Mouse (Mus musculus) megakaryocyte progenitor cell, adult 5-6 weeks (primary cell): ENCODE measurements around the gene Tmem184a. TPM values are rescaled to one million over a fixed set of nuclear protein-coding genes. Genes with fewer than 3 reads are reported as not detected.
A peak's percentile ranks its signal among the peaks of the same experiment; 100 is the strongest.

ENCODE experiments used
- ATAC-seq: replicated peaks from 2 replicates; pipeline ENCODE4 v1.8.0; 2016; ENCODE audit warnings: mild to moderate bottlenecking, moderate TSS enrichment, inconsistent platforms; ENCODE audit not compliant: poor library complexity
- total RNA-seq, 2 experiments: library from RNA; stranded (forward) in 1 of 2; stranded (reverse) in 1 of 2; fragments of 157-497, 149-512 nt in 1 of 2; fragments of 200-1000 nt in 1 of 2; gene quantifications; 2 replicates each; pipeline versions ENCODE4 v1.2.3 to v1.2.4; 2015 to 2017

The Tmem184a gene
- total RNA-seq, 2 experiments from 2014 or later: not detected

DNA sequence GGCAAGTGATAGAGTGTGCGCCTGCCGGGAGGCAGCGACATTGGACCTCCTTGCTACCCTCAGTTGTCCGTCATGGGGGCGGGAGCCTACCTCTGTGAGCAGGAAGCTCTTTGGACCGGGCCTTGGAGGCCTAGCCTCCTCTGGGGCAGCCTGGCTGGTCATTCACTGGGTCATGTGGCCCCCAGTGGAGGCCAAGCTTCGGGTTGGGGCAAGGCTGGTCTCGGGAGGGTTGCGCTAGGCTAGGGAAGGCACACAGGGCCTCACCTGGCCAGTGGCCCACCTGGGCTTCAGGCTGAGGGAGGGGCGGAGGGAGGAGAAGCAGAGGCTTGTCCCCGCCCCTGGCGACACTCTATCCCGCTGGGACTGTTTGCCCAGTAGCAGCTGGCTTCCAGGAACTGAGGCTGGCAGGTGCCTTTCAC lies 5.7 kb downstream of the Tmem184a start:
- no peak for ATAC-seq

DNA sequence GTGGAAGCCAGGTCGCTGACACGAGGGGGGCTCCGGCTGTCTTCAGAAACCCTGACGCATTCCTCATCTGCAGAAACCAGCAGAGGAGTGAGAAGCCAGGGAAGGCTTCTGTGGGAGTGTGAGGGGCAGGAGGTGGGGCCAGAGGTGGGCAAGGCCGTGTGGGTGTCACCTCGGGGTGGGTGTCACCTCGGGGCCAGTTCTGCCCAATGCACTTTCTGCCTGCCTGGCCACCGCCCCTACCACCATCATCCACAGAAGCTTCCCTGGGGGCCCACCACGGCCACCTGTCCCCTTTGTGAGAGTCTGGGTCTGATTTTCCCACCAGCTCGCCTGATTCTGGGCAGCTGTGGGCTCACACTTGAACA lies 6.6 kb downstream of the Tmem184a start:
- ATAC-seq: no peak

DNA sequence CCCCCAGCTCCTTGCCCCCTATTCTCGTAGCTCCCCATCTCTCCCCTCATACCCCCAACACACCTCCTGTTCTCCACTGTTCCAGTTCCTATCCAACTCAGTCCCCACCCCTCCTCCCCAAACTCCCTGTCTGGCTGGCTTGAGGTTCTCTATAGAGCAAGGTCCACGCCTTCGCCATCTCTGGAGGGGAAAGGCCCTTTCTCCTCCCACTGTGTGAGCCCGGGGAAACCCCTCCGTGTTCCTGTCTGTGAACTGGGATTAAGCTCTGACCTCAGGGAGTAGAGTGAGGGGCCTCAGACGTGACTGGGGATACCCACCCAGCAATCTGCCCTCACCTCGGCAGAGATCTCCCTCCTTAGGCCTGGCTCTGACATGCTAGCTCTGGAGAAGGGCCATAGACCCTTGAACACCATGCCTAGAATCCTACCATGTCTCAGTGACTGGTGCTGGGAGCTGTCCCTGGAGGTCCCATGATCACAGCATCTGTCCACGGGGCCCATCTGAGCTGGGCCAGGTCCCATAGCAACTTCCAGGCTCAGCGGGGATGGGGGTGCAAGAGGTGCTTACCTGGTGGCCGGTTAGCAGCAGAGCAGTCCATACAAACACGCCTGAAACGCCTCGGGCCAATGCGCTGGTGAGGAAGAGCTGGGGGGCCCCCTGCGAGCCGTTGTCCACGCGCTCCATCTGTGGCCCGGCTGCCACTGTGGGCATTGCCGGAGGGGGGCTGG lies 7.2 kb downstream of the Tmem184a start:
- ATAC-seq: no peak

DNA sequence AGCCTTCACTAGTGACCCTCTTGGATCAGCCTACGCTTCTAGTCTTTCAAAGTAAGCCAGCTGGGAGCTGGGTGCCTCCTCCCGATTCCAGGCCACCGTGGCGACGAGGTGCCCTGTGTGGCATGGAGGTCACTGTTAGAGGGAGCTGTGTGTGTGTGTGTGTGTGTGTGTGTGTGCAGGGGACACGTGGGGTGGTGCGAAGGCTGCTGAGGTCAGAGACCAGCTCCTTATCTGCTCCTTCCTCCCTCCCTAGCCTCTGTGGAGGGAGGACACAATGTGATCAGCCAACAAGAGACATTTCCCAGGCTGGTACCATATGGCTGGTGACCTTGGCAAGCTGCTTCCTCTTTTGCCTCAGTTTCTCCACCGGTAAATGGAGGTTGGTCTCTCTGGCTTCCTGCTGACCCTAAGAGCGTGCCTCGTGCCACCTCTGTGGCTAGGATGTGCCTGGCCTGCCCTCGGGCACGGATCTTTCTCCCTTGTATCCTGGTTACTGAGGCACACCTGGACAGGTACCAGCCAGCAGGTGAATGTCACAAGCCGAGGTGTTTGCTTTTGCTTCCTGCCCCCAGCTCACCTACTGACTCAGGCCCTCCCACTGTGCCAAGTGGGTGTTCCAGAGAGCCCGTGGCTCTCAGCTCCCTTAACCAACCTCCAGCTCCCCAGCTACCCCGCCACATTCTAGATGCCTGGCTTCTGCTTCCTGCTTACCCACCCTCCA lies 7.9 kb downstream of the Tmem184a start:
- ATAC-seq: peak; percentile 60

DNA sequence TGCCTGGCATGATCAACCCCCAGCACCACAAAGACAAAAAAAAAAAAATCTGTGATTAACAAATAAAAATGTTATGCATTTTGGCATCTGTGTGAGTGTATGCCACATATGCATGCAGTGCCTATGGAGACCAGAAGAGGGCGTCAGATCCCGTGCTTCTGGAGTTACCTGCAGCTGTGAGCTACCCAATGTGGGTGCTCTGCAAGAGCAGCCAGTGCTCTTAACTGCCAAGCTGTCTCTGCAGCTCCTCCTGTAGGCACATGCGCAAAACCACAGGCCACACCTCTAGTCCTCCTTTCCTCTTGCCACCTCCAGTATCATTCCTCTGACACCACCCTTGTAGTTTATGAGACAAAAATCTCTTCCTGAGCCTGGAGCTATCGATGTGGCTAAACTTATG lies 10.3 kb downstream of the Tmem184a start:
- peak; percentile 62 for ATAC-seq

DNA sequence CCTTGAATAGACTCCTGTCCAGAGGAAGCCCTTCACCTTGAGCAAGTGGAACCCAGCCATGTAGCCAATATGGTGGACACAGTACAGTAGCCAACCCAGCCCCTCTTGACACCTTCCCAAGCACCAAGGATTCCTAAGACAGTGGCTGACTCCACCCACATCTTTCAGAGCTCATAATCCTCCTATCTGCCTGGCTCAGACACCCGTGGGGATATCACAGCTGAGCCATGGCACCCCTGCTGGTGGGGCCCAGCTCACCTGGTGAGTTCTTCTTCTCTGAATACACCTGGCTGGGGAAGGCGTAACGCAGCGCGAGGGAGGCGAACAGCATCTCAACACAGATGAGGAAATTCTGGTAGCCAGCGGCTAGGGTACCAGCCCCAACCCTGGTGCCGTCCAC lies 13.8 kb downstream of the Tmem184a start:
- no peak for ATAC-seq

DNA sequence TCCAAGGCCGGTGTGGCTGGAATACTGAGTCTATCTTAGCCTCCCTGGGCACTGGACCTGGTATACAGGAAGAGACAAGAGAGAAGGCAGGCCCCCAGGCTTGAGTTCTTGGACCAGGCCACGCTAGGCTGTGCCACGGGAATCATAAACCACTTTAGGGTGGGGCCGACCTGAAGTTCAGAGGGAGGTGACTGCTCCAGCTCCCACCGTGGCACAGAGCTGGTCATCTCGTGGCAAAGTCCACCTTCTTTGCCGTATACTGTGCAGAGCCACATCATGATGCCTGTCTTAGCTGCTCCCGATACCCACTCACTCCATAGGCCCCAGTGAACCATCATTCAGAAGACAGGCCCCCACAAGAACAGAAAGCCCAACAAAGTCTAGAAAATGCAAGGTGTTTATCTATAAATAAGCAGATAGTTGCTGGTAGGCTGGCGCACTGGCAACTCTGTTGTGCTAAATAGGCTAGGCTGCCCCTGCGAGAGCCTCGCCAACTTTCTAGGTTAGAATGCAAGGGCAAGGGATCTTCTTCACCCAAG lies 15.1 kb downstream of the Tmem184a start:
- peak; percentile 38 for ATAC-seq

DNA sequence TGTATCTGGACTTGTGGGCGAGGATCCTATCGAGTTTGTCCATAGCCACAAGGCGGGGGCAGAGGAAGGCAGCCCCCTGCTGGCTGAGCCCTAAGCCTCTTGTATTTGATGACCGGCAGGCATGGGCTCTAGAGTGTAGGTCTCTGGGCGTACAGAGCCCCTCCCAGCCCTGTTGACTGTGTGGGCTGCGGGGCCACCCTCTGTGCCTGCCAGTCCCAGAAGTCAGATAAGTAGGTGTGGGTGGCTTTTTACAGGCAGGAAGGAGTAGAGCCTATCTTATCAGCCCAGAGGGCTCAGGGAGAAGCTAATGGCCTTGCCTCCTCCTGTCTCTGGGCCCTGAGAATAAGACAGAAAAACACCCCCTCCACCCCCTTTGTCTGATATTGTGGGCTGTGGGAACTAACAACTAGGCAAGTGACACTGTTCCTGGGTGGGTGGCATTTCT lies 15.6 kb downstream of the Tmem184a start:
- peak; percentile 75 for ATAC-seq

DNA sequence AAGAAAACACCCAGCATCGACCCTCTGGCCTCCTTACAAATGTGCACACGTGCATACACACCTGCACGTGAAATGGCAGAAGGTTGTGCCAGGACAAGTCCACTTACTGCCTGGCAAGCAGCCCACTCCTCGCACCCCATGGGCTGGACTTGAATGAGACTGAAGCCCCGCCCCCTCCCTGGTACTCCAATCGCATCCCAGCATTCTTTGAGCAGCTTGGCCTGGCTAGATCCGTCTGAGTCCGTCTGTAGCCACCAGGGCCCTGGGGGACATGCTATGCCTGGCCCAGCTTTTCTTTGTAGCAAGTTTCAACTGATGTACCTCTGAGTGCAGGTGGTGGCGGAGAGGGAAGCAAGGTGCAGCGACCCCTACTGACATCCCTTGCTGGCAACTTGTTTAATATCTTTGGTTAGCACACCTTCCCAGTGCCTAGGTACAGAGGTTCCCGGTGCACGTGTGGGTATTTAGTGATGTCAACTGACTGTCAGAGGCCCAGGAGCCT lies 16.1 kb downstream of the Tmem184a start:
- peak; percentile 36 for ATAC-seq

DNA sequence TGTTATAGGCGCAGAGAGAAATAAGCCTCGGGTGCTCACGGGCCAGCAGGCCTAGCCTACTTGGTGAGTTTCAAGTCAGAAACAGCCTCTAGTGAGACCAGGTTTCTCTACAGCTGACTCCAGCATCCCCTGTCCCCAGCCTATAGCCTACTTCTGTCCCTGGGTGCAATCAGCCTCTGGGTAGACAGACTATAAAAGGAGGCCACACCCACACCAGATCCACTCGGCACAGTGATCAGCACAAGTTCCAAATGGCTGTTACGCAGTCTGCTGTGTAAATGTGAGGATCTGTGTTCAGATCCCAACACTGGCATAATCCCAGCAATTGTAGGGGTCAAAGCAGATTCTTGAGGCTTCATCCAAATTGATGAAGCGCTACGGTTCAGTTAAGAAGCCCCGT lies 16.6 kb downstream of the Tmem184a start:
- no peak for ATAC-seq

DNA sequence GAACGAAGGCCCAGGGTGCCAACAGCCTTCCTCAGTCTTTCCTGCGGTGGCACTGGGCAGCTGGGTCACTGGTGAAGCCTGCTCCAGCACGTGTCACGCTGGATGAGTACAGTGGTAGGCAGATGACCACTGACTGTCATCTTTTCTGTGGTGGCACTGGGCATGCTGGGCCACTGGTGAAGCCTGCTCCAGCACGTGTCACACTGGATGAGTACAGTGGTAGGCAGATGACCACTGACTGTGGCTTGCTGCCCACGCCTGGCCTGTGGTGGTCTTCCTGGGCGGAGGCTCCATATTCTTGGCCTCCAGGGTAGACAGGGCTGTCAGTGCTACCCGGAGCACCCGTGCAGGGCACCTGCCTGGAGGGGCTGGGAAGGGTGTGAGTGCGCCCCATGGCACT lies 17.8 kb downstream of the Tmem184a start:
- ATAC-seq: no peak

DNA sequence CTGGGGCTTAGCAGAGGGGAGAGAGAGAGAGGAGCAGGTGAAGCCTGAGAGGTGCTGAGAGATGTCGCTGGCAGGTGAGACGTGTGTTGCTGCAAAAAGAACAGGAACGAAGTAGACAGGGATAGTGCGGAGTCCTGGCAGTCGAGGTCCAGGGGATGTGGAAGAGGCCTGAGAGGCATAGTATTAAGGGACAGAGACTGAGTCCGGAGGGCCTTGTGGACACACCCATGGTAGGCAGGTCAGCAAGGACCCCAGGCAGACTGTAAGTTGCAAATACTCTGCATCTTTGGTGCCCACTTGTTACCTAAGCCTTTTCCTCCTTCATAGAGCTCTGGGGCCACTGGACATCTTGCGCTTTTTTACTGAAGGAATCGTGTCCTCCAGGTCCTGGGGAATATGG lies 18.5 kb downstream of the Tmem184a start:
- no peak for ATAC-seq

DNA sequence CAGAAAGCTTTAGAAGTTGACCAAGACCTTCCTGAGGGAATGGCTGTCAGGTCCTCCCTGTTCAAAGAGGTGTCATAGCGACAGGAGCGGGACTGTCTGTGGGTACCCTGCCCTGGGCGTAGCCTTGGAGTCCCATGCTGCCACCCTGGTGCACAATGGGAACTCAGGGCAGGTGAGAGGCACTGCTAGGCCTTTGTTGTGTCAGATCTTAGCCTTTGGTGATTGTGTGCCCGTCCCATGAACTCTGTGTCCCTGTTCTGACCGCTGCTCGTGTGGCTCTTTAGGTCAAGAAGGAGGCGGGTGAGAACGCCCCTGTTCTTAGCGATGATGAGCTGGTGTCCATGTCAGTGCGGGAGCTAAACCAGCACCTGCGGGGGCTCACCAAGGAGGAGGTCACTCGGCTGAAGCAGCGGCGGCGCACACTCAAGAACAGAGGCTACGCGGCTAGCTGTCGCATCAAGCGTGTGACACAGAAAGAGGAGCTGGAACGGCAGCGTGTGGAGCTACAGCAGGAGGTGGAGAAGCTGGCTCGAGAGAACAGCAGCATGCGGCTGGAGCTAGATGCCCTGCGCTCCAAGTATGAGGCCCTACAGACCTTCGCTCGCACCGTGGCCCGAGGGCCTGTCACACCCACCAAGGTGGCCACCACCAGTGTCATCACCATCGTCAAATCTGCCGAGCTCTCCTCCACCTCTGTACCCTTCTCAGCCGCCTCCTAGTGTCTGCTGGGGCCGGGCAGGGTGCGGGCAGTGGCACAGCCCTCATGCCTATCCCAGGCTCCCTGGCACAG lies 19.7 kb downstream of the Tmem184a start:
- ATAC-seq: no peak

DNA sequence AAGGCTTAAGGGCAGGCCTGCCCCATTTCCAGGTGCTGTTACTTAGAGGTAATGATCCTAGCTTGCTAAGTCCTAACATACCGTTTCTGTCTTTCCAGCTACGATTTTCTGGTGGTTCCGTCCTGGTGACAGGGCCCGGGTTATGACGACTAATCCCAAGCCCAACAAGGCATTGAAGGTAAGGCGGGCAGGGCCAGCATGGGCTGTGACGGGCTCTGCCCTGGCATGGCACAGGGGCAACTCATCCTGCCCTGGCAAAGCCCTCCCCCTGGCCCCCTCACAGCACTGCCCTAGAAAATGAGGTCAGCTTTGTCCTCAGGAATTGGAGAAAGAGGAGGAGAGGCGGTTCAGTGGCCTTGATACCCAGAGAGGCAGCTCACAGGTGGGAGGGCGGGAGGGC lies 20.7 kb downstream of the Tmem184a start:
- ATAC-seq: no peak

DNA sequence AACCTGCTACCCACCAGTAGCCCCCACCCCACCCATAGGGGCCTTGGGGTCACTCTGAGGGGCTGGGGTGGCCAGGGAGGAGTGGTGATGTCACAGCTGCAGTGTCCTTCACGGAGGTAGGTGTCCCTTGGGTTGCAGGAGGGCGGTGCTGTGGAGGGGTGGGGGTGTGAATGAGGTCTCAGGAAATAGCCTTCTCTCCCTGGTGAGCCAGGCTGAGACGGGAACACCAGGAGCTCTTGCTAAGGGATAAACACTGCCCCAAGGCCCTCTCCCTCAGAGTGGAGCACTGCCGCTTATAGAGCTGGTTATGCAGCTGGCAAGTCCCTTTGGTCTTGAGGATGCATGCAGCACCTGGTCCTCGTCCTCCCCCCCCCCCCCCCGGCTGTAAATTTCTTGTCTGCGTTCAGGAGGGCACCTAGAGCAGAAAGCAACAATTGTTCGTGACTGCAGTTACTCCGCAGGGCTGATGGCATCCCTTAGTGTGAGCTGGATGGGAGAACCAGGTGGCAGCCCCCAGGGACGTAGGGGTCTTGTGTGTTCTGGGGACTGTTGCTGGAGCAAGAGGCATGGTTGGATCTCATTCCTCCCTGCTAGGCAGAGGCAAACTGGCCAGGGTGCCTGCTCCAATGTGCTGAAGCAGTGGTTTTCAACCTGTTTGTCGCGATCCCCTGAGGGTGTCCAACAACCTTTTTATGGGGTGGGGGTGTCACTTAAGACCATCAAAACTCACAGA lies 21.4 kb downstream of the Tmem184a start:
- no peak for ATAC-seq

DNA sequence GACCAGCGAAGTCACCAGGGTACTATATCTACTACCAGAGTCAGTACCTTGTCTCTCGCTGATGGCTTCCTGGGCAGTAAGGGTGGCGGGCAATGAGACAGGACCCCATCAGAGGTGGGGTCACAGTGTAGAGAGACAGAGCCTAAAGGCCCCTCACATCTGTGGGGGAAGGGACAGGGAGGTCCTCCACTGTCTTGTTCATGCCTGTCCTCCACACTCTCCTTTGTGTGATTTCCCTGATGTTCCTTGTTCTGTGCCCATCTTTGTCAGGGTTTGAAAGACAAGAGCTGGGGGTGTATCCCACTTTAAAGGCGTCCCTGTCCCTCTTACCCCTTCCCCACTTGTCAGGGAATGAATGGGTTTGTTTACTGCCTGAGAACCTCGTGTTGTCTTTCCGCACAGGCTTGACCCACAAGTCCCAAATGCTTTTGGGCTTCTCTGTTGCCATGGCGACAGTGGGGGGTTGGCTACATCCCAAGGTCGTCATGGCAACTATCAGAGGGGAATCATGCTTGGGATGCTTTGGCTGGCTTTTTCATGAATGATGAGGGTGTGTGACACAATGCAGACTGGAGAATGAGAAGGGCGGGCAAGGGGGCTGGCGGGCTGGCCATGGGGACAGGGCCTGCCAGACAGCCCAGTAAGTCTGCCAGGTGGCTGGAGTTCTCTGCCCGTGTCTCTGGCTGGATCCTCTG lies 22.1 kb downstream of the Tmem184a start:
- ATAC-seq: no peak

DNA sequence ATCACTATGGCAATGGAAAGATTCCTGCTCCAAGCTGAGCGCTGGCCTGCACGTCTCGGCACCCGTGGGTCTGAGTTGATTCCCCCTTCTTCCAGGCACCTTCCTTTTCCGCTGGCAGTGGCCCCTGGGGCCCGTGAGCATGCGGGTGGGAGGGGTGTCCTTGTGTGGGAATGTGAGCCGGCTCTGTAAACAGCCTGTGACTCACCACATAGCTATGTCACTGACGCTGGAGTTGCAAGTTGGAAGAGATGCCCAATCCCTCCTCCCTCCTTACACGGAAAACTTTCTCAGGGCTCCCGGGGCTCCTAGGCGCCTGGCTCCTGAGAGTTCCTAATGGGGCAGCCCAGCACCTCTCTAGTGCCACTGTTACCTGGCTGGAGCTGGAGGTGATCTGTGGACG lies 22.8 kb downstream of the Tmem184a start:
- ATAC-seq: no peak

DNA sequence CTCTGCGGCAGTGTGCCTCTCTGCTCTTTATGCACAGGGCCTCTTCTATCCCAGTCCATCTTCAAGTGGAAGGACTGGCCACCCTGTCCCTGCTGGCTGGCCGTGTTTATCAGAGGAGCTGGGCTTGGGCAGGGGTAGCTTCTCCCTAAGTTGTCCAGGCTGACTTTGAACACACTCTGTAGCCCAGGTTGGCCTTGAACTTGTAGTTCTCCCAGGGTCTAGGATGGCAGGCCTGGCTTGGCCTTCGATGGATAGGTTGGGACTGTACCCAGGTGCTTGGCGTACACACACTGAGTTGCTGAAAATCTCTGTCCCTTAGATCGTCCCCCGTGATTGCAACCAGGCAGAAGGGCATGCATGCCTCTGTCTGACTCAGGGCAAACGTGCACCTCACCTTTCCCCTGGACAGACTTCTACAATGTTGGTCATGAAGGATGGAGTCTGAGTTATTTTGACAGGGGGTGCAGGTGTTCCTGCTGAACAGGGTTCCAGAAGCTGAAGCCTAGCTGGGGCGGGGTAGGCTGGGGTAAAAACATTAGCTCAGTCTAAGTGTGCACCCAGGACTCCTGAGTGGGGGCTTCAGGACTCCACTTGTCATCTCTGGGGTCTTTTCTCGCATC lies 23.6 kb downstream of the Tmem184a start:
- no peak for ATAC-seq

DNA sequence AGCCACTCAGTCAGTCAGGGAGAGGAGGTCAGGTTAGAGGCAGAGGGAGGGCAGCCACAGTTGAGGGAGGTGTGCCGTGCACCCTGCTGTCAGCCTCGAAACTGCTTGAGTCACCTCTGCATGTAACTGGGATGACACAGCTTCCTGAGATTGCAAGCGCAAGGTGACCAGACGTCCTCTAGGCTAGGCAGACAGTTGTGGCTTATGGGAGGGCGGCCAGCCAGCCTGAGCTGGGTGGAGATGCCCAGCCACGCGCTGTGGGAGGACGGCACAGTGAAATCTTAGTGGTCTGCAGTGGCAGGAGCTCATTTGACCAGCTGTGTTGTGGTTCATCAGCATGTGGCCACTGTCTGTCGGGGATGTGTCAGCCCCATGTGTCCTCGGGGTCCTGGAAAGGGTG lies 24.8 kb downstream of the Tmem184a start:
- ATAC-seq: peak; percentile 42

DNA sequence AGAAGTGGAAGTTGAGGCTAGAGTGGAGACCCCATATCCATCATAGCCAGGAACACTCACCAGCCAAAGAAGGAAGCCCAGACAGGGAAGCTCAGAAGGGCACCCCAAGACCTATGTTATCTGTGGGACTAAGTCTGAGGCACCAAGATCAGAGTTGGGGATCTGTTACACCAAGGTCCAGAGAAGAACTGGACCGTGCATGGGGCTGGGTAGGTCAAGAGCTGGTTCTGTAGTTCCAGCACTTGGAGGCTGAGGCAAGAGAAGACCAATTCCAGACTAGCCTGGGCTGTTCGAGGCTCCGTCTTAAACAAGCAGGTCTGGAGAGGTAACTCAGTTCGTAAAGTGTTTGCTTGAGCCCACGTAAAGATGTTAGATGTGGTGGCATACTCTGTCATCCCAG lies 25.6 kb downstream of the Tmem184a start:
- no peak for ATAC-seq
